Mouse (Mus musculus): ENCODE measurements around the gene Zbtb20.
"Not testable (repeated sequence)": the region's sequence is repeated elsewhere in the genome, so short reads cannot be mapped to it uniquely, and the experiment has no call there.

The Zbtb20 gene

DNA sequence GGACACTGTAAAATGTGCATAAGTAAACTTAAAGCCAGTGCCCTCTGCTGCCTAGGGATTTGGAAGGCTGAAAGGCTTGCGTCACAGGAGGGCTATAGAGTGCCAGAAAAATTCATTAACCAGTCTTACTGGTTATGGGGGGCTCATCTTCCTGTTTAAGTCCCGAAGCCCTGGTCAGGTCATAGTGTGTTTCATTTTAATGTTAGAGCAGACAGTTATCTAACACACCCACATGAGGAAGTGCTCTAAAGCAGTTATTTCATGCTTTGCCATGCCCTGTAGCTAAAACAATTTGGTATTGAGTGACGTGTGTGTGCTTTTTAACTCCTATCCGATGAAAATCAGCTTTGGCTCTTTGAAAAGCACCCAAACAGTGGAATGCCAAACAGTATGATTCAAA is 34.3 kb downstream of the Zbtb20 start:
- in situ Hi-C loops (cut with MboI, MseI) = loop anchor here (5.0 kb wide), 1 partner anchor 33 kb away; the partner anchor contains the start of gene Zbtb20

DNA sequence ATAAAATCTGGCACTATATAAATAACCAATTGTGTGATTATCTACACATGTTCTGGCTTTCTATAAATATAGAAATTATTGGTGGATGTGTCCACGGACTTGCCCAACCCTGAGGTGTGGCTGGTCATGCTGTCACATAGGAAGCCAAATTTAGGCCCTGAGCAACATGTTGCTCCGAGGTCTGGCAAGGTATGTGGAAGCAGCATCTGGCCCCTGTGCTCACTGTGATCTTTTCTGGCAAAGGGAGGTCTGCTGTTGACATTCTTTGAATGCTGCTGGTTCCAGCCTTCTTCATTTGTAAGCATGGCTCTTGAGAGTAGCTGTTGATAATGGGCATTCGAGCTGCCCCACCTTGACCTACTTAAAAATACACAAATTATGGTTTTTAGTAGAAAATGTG is 35.0 kb downstream of the Zbtb20 start:
- in situ Hi-C loops (cut with MboI, MseI) = loop anchor here (5.0 kb wide), 1 partner anchor 33 kb away; the partner anchor contains the start of gene Zbtb20

DNA sequence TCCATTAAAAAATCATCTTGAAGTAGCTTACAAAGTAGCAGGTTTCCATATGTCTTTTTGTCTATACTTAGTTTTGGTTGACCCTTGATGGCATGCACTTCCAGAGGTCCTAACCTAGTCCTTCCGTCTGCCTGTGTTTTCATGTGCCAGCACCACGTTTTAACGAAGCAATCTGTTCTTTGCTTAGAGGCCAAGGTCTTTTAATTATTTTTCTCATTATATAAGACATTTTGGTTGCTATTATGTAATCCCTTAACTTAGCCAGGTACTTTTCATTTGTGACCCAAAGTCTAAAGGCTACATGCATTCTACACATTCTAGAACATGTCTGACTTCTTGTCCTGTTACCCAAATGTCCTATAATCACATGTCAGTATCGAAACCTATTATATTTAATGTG is 35.6 kb downstream of the Zbtb20 start:
- in situ Hi-C loops (cut with MboI, MseI) = loop anchor here (5.0 kb wide), 1 partner anchor 34 kb away; the partner anchor contains the start of gene Zbtb20

DNA sequence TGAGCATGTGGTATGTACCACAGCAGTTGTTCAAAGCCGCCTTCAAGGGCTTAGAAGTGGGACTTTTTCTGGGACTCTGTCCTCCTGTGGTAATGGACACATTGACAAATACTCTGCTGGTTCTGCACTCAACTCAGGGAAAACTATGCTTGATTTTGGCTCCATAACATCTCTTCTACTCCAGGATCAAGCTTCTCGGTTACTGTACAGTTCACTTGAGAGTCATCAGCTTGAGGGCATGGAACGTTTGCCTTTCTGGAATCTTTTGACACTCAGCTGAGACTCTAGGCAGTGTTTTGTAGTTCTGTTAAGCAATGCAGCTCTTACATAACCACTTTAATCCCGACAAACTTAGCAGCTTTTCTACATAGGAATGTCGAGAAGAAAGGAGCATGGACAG is 36.1 kb downstream of the Zbtb20 start:
- in situ Hi-C loops (cut with MboI, MseI) = loop anchor here (5.0 kb wide), 1 partner anchor 35 kb away; the partner anchor contains the start of gene Zbtb20

DNA sequence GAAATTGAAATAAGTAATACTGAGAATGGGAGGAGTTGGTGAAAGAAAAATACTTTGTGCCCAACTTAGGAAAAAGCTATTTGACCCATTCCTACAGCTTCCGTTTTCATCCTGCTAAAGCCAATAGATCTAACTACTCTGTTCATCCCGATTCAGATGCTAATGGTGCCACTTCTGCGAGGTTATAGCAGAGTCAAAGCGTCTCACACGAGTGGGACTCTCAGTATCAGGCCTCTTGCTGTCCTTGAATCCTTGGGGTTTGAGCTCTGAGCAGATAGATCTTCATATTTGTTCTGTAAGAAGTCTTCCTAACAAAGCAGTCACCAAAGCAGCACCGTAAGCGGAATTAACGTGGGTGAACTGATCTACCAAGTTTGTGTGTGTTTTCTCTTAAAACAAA is 37.6 kb downstream of the Zbtb20 start:
- in situ Hi-C loops (cut with MboI, MseI) = loop anchor here (5.0 kb wide), 1 partner anchor 36 kb away; the partner anchor contains the start of gene Zbtb20

DNA sequence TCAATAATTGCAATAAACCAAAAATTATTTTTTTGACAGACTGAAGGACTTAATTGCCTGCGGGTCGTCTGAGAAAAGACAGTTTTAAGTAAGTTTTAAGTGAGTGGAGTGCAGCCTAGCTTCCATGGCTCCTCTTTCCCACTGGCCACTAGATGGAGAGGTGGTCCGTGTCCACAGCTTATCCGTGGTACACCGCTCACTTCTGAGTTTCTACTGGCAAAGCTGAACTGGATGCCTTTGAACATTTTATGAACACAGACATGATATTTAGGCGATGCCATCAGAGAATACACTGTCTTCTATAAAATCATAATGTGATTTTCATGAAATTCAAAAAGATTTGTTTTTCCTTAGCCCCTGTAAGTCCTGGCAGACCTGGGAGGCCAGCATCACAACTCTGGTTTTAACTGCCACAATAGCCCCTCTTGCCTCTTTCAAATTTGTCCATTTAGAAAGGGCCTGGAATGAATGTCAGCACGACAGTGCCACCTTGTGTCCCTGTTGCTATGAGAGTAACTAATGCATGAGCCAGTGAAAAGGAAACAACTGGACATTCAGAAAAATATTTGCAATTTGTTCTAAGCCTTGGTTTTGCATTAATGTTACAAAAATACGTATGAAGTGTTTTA is 38.9 kb downstream of the Zbtb20 start:
- in situ Hi-C loops (cut with MboI, MseI) = loop anchor here (5.0 kb wide), 1 partner anchor 37 kb away; the partner anchor contains the start of gene Zbtb20

DNA sequence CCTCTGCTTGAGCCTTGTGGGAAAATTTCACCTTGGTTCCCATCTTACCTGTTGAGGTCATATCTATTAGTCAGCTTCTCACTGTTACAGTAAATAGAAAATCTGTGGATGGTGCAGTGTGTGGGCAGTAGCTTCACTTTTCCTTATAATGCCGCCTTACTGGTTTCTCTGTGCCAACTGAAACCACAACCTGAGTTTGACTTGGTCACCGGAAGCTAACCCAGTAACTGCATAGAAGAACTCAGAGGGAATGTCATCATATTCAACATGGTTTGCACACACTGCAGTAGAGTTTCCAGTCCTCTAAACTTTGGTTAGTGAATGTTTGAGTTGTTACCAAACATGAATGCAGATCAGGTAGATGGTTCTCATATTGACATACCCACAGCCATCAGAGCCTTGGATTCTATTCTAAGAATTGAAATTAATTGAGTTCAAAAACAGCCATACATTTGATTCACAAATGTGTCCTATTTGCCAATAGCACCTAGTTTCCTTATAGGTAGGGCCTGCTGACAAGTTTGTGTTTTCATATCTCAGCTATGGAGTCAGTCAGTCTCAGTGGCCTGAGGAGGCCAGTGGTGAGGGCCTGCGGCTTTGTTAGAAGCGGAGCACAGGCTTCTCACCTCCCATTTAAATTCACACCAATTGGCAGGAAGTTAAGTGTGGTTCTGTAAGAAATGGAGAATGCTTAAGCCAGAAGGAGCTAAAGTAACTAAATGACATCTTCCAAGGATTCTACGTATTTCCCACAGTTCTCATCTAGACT is 44.5 kb downstream of the Zbtb20 start:
- in situ Hi-C loops (cut with MboI, MseI) = no loop called here

DNA sequence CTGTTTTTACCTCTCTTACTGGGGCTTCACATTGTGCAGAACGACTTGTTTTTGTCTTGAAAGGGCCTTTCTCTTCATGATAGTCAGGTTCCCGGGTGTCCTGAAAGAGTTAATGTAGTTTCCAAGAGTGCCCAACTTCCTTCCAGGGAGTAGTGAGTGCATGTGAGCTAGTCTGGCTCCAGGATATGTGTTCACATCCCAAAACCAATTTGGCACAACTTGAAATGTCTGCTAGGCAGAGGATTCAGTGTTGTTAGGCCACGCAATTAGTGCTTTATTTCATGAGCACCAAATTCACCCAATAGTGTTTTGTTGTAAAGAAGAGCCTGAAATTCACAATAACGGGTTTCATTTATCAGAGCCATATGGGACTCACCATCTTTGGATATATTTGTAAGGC is 45.8 kb downstream of the Zbtb20 start:
- in situ Hi-C loops (cut with MboI, MseI) = no loop called here

DNA sequence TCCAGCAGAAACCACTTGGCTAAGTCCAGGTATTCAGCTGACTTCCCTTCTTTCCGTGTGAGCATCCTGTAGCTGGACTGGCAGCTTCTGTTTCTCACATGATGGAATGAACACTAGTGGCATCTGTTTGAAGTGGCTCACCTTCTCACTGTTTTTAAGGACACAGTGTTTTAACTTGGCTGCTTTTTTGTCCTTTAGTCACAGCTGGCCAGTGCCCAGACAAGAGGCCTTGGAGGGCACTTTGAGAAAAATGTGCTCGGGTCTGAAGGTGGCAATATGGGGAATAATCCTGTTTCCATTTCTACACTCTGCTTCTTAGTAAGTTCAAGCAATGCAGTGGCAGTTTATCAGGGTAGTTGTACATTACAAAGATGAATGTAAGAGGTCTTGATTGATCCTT is 62.5 kb downstream of the Zbtb20 start:
- in situ Hi-C loops (cut with MboI, MseI) = no loop called here

DNA sequence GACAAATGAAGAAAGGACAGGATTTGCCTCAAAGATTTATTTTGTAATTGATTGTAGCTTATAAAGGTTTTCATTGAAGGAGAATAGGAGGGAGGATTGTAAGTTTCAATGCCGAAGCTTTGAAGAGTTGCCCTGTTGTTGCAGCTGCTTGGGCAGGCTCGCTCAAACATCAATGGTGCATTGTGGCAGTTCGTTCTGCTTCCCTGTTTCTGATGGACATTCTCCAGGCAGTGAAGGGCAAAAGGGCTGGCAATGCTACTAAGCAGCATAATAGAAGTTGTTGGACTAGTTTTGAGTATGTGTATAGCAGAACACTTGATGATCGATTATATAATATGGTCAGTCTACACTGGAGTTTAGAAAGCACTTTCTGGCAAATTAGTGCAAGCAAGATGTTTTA is 71.3 kb downstream of the Zbtb20 start:
- in situ Hi-C loops (cut with MboI, MseI) = no loop called here

DNA sequence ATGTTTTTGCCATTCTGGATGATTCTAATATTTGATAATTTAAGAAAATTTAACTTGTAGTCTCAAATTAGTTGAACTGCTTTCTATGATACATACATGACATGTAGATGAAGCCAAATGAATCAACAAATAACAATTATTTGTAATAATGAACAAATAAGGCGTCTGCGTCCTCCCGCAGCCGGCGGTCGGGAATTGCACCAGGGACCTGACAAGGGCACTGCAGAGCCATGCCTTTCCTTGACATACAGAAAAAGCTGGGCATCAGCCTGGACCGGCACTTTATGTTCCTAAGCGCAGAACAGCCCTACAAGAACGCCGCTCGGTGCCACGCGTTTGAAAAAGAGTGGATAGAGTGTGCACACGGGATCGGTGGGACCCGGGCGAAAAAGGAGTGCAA is 79.7 kb downstream of the Zbtb20 start:
- in situ Hi-C loops (cut with MboI, MseI) = not testable (repeated sequence)

DNA sequence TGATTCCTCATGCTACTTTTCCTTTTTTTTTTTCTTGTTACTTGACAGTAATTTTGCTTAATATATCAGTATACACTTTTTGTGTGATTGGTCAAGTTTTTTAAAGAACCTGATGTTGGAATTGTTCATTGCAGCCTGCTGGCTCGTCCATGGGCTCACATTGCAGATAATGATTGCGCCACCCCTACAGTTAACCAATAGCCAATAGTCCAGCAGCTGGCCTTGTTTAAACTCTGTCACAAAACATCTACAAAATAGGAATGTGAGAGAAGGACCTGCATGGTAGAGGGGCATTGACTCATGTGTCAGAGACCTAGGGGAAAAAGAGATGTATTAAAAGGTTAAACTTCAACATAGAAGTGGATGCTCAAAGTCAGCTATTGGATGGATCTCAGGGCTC is 97.2 kb downstream of the Zbtb20 start:
- in situ Hi-C loops (cut with MboI, MseI) = no loop called here

DNA sequence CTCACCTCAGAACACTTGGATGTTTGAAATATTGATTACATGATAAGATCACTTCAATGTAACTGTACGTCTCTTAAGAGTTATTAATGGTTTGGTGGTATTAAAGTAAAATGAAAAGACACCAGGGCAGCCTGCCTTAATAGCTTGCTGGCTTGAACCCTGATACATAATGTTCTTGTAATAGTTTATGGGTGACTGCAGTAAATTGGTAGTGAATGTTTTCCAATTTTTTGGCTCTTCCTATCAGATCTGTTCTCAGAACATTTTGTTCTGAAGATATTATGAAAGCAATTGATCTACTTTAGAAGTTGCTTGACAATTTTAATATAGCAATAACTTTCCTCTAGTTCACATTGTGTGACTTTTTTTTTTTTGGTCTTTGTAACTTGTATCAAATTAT is 123.2 kb downstream of the Zbtb20 start:
- in situ Hi-C loops (cut with MboI, MseI) = no loop called here

DNA sequence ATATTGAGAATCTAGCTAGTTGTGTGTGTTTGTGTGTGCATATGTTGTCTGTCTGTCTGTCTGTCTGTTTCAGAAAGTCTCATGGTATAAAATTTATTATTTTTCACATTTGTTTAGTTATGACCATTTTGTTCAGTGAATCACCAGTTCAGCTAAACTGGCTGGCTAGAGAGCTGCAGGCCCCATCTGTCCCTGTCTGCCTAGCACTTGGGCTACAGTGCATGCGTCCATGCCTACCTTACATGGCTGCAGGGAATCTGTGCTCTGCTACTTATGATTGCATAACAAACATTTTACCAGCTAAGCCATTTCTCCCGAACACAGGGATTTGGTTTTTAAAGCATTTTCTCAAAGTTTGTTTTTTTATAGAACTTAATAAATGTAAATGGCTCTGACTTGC is 150.7 kb downstream of the Zbtb20 start:
- in situ Hi-C loops (cut with MboI, MseI) = no loop called here

DNA sequence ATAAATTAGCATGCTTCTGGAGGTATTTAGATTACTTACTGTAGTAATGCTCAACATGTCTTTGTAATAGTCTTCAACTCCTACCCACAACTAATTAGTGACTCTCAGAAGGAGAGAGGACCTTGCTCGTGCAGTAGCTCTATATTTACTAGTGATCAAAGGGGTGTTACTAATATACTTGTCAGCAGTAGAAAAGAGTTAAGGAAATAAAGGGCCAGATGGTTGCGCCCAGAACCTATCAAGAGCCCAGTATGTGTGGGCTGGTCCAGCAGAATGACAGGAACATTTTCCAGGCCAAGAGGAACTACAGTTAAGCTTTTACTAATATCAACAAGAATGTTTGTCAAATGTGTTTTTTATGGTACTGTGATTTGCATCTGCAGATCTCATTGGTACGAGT is 153.6 kb downstream of the Zbtb20 start:
- in situ Hi-C loops (cut with MboI, MseI) = no loop called here

DNA sequence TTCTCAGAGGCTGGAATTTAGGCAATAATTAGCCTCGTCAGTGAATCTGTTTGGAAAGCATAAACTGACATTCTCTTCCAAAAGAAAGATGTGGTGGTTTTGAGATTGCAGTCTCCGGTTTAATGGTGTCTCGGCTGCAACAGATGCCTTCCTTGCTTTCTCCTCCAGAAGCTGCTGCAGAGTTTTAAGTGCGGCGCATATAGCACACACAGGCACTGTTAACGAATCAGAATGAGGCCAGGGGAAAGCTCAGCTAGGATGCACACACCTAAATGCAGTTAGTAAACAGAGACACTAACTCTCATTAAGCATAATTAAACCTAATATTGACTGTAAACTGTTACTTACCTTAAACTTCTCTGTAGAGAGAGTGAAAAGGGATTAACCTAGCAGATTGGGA is 160.0 kb downstream of the Zbtb20 start:
- in situ Hi-C loops (cut with MboI, MseI) = no loop called here

DNA sequence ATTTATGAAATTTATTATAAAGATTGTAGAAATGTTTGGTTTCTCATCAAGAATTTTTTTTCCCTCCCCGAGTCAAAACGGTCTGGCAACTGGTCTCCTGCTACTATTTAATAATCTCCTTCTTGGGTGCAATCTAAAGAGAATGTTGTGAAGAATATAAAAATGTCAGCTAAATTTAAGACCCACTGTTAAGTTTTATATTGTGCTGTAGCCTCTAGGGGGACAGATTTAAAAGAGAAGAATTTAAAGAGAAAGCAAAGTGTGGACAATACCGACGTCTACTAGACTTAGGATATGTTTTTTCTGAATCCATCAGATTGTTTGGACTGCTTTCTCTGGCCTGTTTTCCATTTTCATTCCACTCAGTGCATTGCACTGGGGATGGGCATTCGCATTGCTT is 160.8 kb downstream of the Zbtb20 start:
- in situ Hi-C loops (cut with MboI, MseI) = no loop called here

DNA sequence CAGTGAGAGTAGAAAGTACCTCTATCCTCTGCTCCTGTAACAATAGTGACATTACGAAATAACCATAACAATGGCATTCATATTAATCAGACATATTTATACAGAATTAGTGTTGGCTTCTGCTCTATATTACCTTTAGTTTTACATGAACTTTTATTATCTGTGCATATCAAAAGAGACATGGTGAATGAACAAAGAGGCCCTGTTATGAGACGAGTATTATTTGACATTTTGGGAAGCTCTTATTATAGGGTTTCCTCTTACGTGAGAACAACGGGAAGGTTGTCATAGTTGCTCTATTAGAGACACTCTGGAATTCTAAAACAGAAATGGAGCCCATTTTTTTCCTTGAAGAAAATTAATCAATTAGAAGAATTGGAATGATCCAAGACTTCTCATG is 161.6 kb downstream of the Zbtb20 start:
- in situ Hi-C loops (cut with MboI, MseI) = no loop called here

DNA sequence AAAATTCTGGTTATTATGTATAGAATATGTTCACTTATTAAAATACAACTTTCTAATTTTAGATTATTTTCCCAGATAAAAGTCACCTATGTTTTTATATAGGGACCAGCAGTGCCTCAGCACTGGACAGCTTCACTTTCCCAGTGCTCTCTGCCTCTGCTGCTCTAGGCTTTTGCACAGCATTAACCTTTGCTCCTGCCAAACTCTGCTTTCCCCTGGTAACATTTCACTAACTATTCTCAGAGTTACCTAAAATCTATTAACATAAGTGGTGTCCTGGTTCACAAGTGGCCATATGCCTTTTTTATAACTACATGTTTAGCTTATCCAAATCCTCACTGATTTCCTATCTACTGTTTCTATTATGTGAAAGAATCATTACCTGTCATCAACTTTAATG is 169.9 kb downstream of the Zbtb20 start:
- in situ Hi-C loops (cut with MboI, MseI) = no loop called here

DNA sequence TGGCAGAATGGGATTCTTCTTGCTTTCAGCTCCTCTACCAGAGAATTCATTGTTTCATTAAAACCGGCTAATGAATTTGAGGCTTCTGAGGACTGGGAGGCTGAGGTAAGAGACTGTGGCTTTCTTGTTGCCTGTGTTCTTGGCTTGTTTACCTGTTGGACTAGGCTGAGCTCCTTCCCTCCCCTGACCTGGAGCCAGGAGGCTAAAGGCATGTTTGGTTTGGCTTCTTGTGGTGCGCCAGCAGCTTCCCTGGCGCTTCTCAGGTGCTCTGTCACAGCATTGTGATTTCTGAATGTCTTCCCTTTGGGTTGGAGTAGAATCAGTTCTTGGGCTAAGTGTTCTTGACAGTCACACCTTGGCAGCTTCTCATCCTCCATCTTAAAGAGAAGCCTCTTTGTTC is 171.0 kb downstream of the Zbtb20 start:
- in situ Hi-C loops (cut with MboI, MseI) = no loop called here

DNA sequence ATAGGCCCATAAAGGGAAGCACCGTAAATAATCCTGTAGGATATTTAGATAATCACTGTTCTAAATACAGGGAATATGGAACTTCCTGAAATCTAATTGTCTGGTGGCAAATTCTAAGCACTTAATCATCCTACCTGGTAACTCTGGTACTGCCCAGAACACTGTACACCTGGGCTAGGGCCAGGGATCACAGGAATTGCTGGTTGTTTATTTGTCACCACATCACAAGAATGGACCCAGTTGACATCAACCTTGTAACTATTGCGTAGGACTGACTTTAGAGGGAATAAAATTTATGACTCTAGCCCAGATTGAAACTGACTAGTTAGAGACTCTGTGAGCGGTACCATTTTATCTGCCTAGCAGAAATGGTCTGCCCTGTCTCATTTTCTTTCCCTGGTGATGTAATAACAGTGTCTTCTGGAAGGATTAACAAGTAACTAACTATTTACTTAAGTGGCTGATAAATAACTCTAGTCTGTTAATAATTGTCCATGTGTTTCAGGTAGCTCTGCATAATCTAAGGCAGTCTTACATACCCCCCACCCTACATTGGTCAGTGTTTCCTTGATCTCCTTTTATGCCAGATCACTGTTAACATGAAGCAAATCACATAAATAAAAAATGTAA is 194.1 kb downstream of the Zbtb20 start:
- in situ Hi-C loops (cut with MboI, MseI) = no loop called here

DNA sequence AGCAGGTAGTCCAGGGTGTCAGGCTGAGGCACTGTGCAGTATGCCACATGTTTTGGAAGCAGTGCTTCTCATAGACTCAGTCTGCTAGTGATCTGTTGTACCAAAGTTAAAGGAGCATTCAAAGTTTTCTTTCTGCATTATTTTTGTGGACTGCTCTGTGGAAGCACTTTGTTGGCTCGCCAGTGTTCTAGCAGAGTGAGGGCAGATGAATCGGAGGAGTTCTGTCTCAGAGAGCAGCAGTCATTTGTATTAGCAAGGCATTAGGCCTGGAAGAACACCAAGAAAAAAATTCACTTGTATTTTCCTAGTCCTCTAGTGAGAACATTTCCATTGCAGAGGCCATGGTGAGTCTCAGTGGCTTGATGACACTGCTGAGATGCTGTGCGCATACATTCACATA is 196.2 kb downstream of the Zbtb20 start:
- in situ Hi-C loops (cut with MboI, MseI) = no loop called here

Measured in T-helper 1 cell (primary cell).